In genomic region chr2:125932734-125933133, GRCm38 (mm10) we compare ENCODE assay signal across 12 mouse cellular contexts.
A peak's percentile ranks its signal among the peaks of the same experiment; 100 is the strongest.
DNase-seq lines count a peak whose midpoint lies in the region; TF ChIP-seq lines count a peak whose summit lies in the region.
"Had no signal": no experiment of that assay in that cellular context is flagged by ENCODE, and none has a peak within 500 bp of the region (broad histone marks: within the 10 kb centered on the region; RNA-seq: fewer than 3 reads in every experiment).

No protein-coding gene starts in this region.

- peaks cover 8% of the 10 kb centered on the region for H3K4me1 ChIP-seq in heart, embryonic 10.5 days
- no peaks in the 10 kb centered on the region for H3K4me1 ChIP-seq in lung, adult 2 months (ENCODE audit: control insufficient read depth, insufficient read depth, low read length)

- TF ChIP-seq CTCF in lung, adult 2 months (IDR thresholded peaks at IDR 0.05; ENCODE audit: insufficient read depth, low read length): no peak

- H3K27ac ChIP-seq in heart, embryonic 10.5 days: no peak overlapping the region

- peak; percentile 72 for DNase-seq in heart, adult 11 months
- DNase-seq in heart, embryonic 10.5 days (ENCODE audit: low spot score): no peak
- peak; percentile 44 to 64 for DNase-seq in lung, adult 18-20 months
- no peak for DNase-seq in lung, adult 2 months
- DNase-seq in forelimb bud, embryonic 11.5 days (ENCODE audit: low read depth, low spot score): peak; percentile 51
- DNase-seq in mesoderm, embryonic 11.5 days (ENCODE audit: low read depth, low spot score): peak; percentile 23
- no peak for DNase-seq in gastrocnemius, postnatal 25 days
- DNase-seq in frontal cortex, postnatal 14 days (ENCODE audit: low spot score in 2 of 2): no peak
- DNase-seq: cerebellum, adult 9-10 months; forebrain, postnatal 0 days had no signal

- H3K4me3 ChIP-seq in heart, embryonic 10.5 days: no peak overlapping the region
- no peak overlapping the region for H3K4me3 ChIP-seq in lung, adult 2 months (replicated peaks; ENCODE audit: extremely low read depth, low read depth, low read length)
- H3K4me3 ChIP-seq: heart, embryonic 12.5 days; megakaryocyte, embryonic 14.5 days had no signal

- H3K9me3 ChIP-seq in heart, embryonic 10.5 days: no peaks in the 10 kb centered on the region
- H3K9me3 ChIP-seq: heart, embryonic 12.5 days; megakaryocyte, embryonic 14.5 days had no signal

- no peaks in the 10 kb centered on the region for H3K27me3 ChIP-seq in heart, embryonic 10.5 days (ENCODE audit: insufficient read depth, poor library complexity, severe bottlenecking)
- H3K27me3 ChIP-seq: heart, embryonic 12.5 days; megakaryocyte, embryonic 14.5 days had no signal

- no peak for TF ChIP-seq POLR2A in lung, adult 2 months (IDR thresholded peaks at IDR 0.05; ENCODE audit: borderline replicate concordance, extremely low read depth, low read depth, low read length)

- H3K36me3 ChIP-seq in heart, embryonic 10.5 days: peaks cover 20% of the 10 kb centered on the region

Comparison
In these comparisons a context has a peak if more than half of its experiments do, and no peak if none do; other contexts are left out.
1. DNase-seq: peak in heart, adult 11 months (single experiment), lung, adult 18-20 months (2 of 2), forelimb bud, embryonic 11.5 days (single experiment) and mesoderm, embryonic 11.5 days (single experiment); none in heart, embryonic 10.5 days (single experiment), lung, adult 2 months (single experiment), gastrocnemius, postnatal 25 days (single experiment) and frontal cortex, postnatal 14 days (0 of 2).